Mouse (Mus musculus) lung, postnatal 0 days (tissue): ENCODE data around the gene Gipc3.

Experiments
- CTCF ChIP-seq: IDR thresholded peaks from 2 replicates; pipeline ENCODE4 v1.5.1; 2016; ENCODE audit warnings: antibody characterized with exemption, mild to moderate bottlenecking
- EP300 ChIP-seq: IDR thresholded peaks from 2 replicates; pipeline ENCODE4 v1.6.1; 2016; ENCODE audit warnings: antibody characterized with exemption, mild to moderate bottlenecking, control low read depth

DNA sequence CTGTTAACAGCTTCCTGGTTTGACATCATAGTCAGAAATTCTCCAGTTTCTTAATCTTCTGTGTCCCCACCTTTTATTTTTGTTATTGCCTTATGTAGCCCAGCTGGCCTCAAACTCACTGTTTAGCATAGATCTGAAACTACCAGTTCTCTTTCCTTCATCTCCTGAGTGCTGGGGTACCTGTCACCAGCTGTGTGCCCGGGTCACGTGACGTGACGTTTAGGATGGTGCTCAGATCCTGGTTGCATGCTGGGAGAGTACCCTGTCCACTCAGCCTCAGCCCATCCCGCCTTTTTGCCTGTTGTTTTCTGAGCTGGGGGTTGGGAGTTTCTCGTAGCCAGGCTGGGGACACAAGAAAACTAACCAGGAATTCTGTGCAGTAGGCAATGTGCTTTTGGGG, 45.8 kb downstream of the Gipc3 start:
- TF ChIP-seq CTCF (no peak), EP300 (no peak)
